Mouse (Mus musculus) spleen, adult 2 months (tissue): Measurements from ENCODE around the gene Zkscan17. TPM values are rescaled to one million over a fixed set of nuclear protein-coding genes. Genes with fewer than 3 reads are reported as not detected.
A peak's percentile ranks its signal among the peaks of the same experiment; 100 is the strongest.

Experiments used
- DNase-seq, 2 experiments: peaks; one replicate each; pipeline versions ENCODE4 v3.0.0 to v3.0.0-alpha.2; 2012 to 2021; ENCODE audit warnings: low spot score in 2 of 2, low read depth in 1 of 2
- H3K27ac ChIP-seq: fragments of 200-500 bp; 2 replicates; pipeline ENCODE4 v1.5.1; 2012; ENCODE audit warnings: low read length, inconsistent platforms; ENCODE audit not compliant: insufficient read depth
- H3K27me3 ChIP-seq: fragments of 200-500 bp; 2 replicates; pipeline ENCODE4 v1.6.1; 2012; ENCODE audit warnings: mild to moderate bottlenecking, moderate library complexity, low read length, inconsistent platforms; ENCODE audit not compliant: control insufficient read depth, insufficient read depth
- H3K36me3 ChIP-seq: fragments of 200-500 bp; 2 replicates; pipeline ENCODE4 v1.6.1; 2012; ENCODE audit warnings: mild to moderate bottlenecking, low read length, inconsistent platforms; ENCODE audit not compliant: control insufficient read depth, insufficient read depth
- H3K4me1 ChIP-seq: fragments of 200-500 bp; 2 replicates; pipeline ENCODE4 v1.6.1; 2011; ENCODE audit warnings: inconsistent platforms; ENCODE audit not compliant: control insufficient read depth, insufficient read depth, insufficient read length
- H3K4me3 ChIP-seq: fragments of 200-500 bp; 2 replicates; pipeline ENCODE4 v1.5.1; 2011; ENCODE audit warnings: mild to moderate bottlenecking, inconsistent platforms; ENCODE audit not compliant: insufficient read depth, insufficient read length; ENCODE audit errors: extremely low read depth
- CTCF ChIP-seq: fragments of 200-500 bp; IDR thresholded peaks from 2 replicates; pipeline ENCODE4 v1.5.1; 2011; ENCODE audit warnings: mild to moderate bottlenecking, inconsistent platforms; ENCODE audit not compliant: insufficient read depth, insufficient read length, insufficient replicate concordance; ENCODE audit errors: extremely low read depth
- POLR2A ChIP-seq: fragments of 200-500 bp; IDR thresholded peaks from 2 replicates; pipeline ENCODE4 v1.6.1; 2011; ENCODE audit warnings: low read depth, low read length, inconsistent platforms
- WGBS: fragments of 180-500 bp; shearing (Covaris S2); methylation state at CpG from one replicate; pipeline ENCODE4 v1.1.7; 2018; 5-methylcytosine and 5-hydroxymethylcytosine counted together
- polyA plus RNA-seq: library from polyadenylated mRNA; depleted of rRNA; stranded (reverse); fragments of >200 nt; gene quantifications from 2 replicates; pipeline ENCODE4 v1.2.3, GENCODE M21; 2012

The Zkscan17 gene
- polyA plus RNA-seq, 1 experiment = 8.8 TPM

GRCm38 (mm10) chr11:59460459-59460858 lies 66.1 kb downstream of the Zkscan17 start:
- Histone ChIP-seq H3K36me3 (peaks cover 20% of the 10 kb centered on the region), H3K27ac (no peak overlapping the region)

GRCm38 (mm10) chr11:59458973-59459372 lies 67.6 kb downstream of the Zkscan17 start:
- Histone ChIP-seq H3K27ac (no peak overlapping the region), H3K27me3 (no peaks in the 10 kb centered on the region), H3K36me3 (peaks cover 30% of the 10 kb centered on the region), H3K4me3 (no peak overlapping the region), H3K4me1 (no peaks in the 10 kb centered on the region)
- TF ChIP-seq POLR2A (no peak), CTCF (no peak)
- DNase-seq = no peak
- WGBS = 75% methylated on average over 5 of the region's 5 CpGs

More at GRCm38 (mm10) chr11:59460459-59460858, 66.1 kb downstream of the Zkscan17 start:
- TF ChIP-seq POLR2A = no peak
- no peak for TF ChIP-seq CTCF
- Histone ChIP-seq H3K27me3 (no peaks in the 10 kb centered on the region), H3K4me1 (no peaks in the 10 kb centered on the region), H3K4me3 (no peak overlapping the region)
- WGBS = 94% methylated on average over 2 of the region's 2 CpGs
- no peak for DNase-seq

GRCm38 (mm10) chr11:59456891-59457290 lies 69.7 kb downstream of the Zkscan17 start:
- H3K36me3 ChIP-seq = peaks cover 21% of the 10 kb centered on the region
- no peak for DNase-seq
- no peaks in the 10 kb centered on the region for H3K4me1 ChIP-seq
- H3K27ac ChIP-seq = no peak overlapping the region
- H3K27me3 ChIP-seq = no peaks in the 10 kb centered on the region
- no peak overlapping the region for H3K4me3 ChIP-seq
- TF ChIP-seq CTCF = no peak
- no peak for TF ChIP-seq POLR2A
- 89% methylated on average over 2 of the region's 2 CpGs for WGBS

GRCm38 (mm10) chr11:59456346-59456745 lies 70.2 kb downstream of the Zkscan17 start:
- WGBS = 90% methylated on average over 2 of the region's 2 CpGs

GRCm38 (mm10) chr11:59451086-59451485 lies 75.5 kb downstream of the Zkscan17 start, which contains the start of gene Snap47:
Gene Snap47 (minus strand): TSS chr11:59451186.
- H3K27ac ChIP-seq = peak within 1 kb of the TSS; percentile 68
- 90% methylated on average over 4 of the region's 4 CpGs for WGBS
- TF ChIP-seq POLR2A (no peak), CTCF (no peak)

More at GRCm38 (mm10) chr11:59456346-59456745, 70.2 kb downstream of the Zkscan17 start:
- H3K36me3 ChIP-seq = peaks cover 21% of the 10 kb centered on the region
- no peak overlapping the region for H3K4me3 ChIP-seq
- no peaks in the 10 kb centered on the region for H3K4me1 ChIP-seq
- no peak for DNase-seq
- no peak overlapping the region for H3K27ac ChIP-seq
- TF ChIP-seq POLR2A (no peak), CTCF (no peak)
- no peaks in the 10 kb centered on the region for H3K27me3 ChIP-seq

GRCm38 (mm10) chr11:59450230-59450771 lies 76.2 kb downstream of the Zkscan17 start:
- WGBS = 2% methylated on average over 38 of the region's 38 CpGs
- peak overlapping the region; percentile 84 for H3K4me3 ChIP-seq
- peaks cover 5% of the 10 kb centered on the region; the same call in 1 of the 2 replicates for H3K4me1 ChIP-seq
- H3K27ac ChIP-seq = peak overlapping the region; percentile 68
- DNase-seq = peak; percentile 29 to 47
- H3K36me3 ChIP-seq = peaks cover 13% of the 10 kb centered on the region
- TF ChIP-seq CTCF (0 out of 2 replicates have a peak, but pooled peaks have one; percentile 2), POLR2A (no peak)
- no peaks in the 10 kb centered on the region for H3K27me3 ChIP-seq

More at GRCm38 (mm10) chr11:59451086-59451485, 75.5 kb downstream of the Zkscan17 start, which contains the start of gene Snap47:
- peaks cover 5% of the 10 kb centered on the region; the same call in 1 of the 2 replicates for H3K4me1 ChIP-seq
- H3K4me3 ChIP-seq = peak within 1 kb of the TSS; percentile 84
- no peak for DNase-seq
- peaks cover 17% of the 10 kb centered on the region for H3K36me3 ChIP-seq
- H3K27me3 ChIP-seq = no peaks in the 10 kb centered on the region

- Histone ChIP-seq H3K27me3 (no peaks in the 10 kb centered on the region), H3K36me3 (peaks cover 8% of the 10 kb centered on the region), H3K4me3 (peak within 1 kb of the TSS; percentile 84), H3K4me1 (peaks cover 5% of the 10 kb centered on the region; the same call in 1 of the 2 replicates), H3K27ac (peak within 1 kb of the TSS; percentile 68)
- peak; percentile 71 to 89 for DNase-seq
- under 1% methylated on average over 40 of the region's 40 CpGs for WGBS
- peak; percentile 73 for TF ChIP-seq POLR2A
- no peak for TF ChIP-seq CTCF
Measured at GRCm38 (mm10) chr11:59449741-59450229, 76.8 kb downstream of the Zkscan17 start, which contains the start of gene Jmjd4. Gene Jmjd4 (plus strand): TSS chr11:59450045.
